Mouse (Mus musculus) ES-Bruce4 (cell line): Measurements from ENCODE around the gene Sfxn1. TPM values are rescaled to one million over a fixed set of nuclear protein-coding genes. Genes with fewer than 3 reads are reported as not detected.

Source experiments
- H3K27ac ChIP-seq: 2 replicates; pipeline ENCODE4 v1.5.1; 2012; ENCODE audit warnings: low read length, inconsistent platforms; ENCODE audit not compliant: insufficient read depth
- H3K27me3 ChIP-seq: 2 replicates; pipeline ENCODE4 v1.6.1; 2012; ENCODE audit warnings: mild to moderate bottlenecking, low read length, inconsistent platforms; ENCODE audit not compliant: control insufficient read depth, poor library complexity, insufficient read depth, severe bottlenecking
- H3K36me3 ChIP-seq: 2 replicates; pipeline ENCODE4 v1.6.1; 2012; ENCODE audit warnings: inconsistent platforms, mild to moderate bottlenecking, low read length, moderate library complexity; ENCODE audit not compliant: control insufficient read depth, poor library complexity, insufficient read depth, severe bottlenecking
- H3K4me1 ChIP-seq: one replicate; pipeline ENCODE4 v1.8.1; 2011; ENCODE audit warnings: low read length; ENCODE audit not compliant: control insufficient read depth, insufficient read depth
- H3K4me3 ChIP-seq: 2 replicates; pipeline ENCODE4 v1.5.1; 2011; ENCODE audit warnings: low read depth, mild to moderate bottlenecking, low read length
- H3K9ac ChIP-seq: 2 replicates; pipeline ENCODE4 v1.6.1; 2012; ENCODE audit warnings: low read depth, mild to moderate bottlenecking, inconsistent platforms; ENCODE audit not compliant: poor library complexity, severe bottlenecking
- H3K9me3 ChIP-seq: replicated peaks from 2 replicates; pipeline ENCODE4 v1.6.1; 2012; ENCODE audit warnings: mild to moderate bottlenecking, low read length, inconsistent platforms; ENCODE audit not compliant: control insufficient read depth, poor library complexity, insufficient read depth, severe bottlenecking
- CTCF ChIP-seq: IDR thresholded peaks from one replicate; pipeline ENCODE4 v1.8.1; 2011; ENCODE audit warnings: low read depth, low read length
- EP300 ChIP-seq: IDR thresholded peaks from 2 replicates; pipeline ENCODE4 v1.6.1; 2011; ENCODE audit warnings: low read depth, low read length; ENCODE audit not compliant: insufficient read depth
- POLR2A ChIP-seq: IDR thresholded peaks from one replicate; pipeline ENCODE4 v1.8.1; 2011; ENCODE audit warnings: low read length; ENCODE audit not compliant: insufficient read depth
- polyA plus RNA-seq: library from polyadenylated mRNA; stranded (reverse); fragments of >200 nt; gene quantifications from 2 replicates; pipeline ENCODE4 v1.2.4, GENCODE M21; 2011; ENCODE audit warnings: low read depth; ENCODE audit not compliant: missing spikeins, insufficient read depth, insufficient read length

Gene Sfxn1
- polyA plus RNA-seq, 1 experiment = 83.0 TPM

- no peak overlapping the region for H3K4me3 ChIP-seq
- H3K27ac ChIP-seq = no peak overlapping the region
- H3K9ac ChIP-seq = no peak overlapping the region
- no peaks in the 10 kb centered on the region for H3K9me3 ChIP-seq
- no peaks in the 10 kb centered on the region for H3K27me3 ChIP-seq
- H3K36me3 ChIP-seq = no peaks in the 10 kb centered on the region; the same call in 1 of the 2 replicates
- no peak for TF ChIP-seq EP300
- TF ChIP-seq POLR2A = no peak
- no peak for TF ChIP-seq CTCF
- no peaks in the 10 kb centered on the region for H3K4me1 ChIP-seq
Measured at GRCm38 (mm10) chr13:54079782-54080759, 8.4 kb downstream of the Sfxn1 start.

GRCm38 (mm10) chr13:54080785-54081184 is 9.1 kb downstream of the Sfxn1 start:
- H3K36me3 ChIP-seq = peaks cover 4% of the 10 kb centered on the region
- TF ChIP-seq EP300 = no peak
- TF ChIP-seq POLR2A = no peak
- TF ChIP-seq CTCF = no peak
- H3K4me1 ChIP-seq = no peaks in the 10 kb centered on the region
- no peak overlapping the region for H3K27ac ChIP-seq
- no peaks in the 10 kb centered on the region for H3K9me3 ChIP-seq
- H3K9ac ChIP-seq = no peak overlapping the region
- no peaks in the 10 kb centered on the region for H3K27me3 ChIP-seq
- H3K4me3 ChIP-seq = no peak overlapping the region

- H3K27me3 ChIP-seq = no peaks in the 10 kb centered on the region
- TF ChIP-seq POLR2A (no peak), EP300 (no peak)
Measured at GRCm38 (mm10) chr13:54082946-54083345, 11.3 kb downstream of the Sfxn1 start.

GRCm38 (mm10) chr13:54084178-54084577 is 12.5 kb downstream of the Sfxn1 start:
- H3K27ac ChIP-seq = no peak overlapping the region

More at GRCm38 (mm10) chr13:54082946-54083345, 11.3 kb downstream of the Sfxn1 start:
- no peak overlapping the region for H3K4me3 ChIP-seq
- no peak overlapping the region for H3K9ac ChIP-seq
- H3K9me3 ChIP-seq = no peaks in the 10 kb centered on the region
- no peaks in the 10 kb centered on the region for H3K4me1 ChIP-seq
- H3K27ac ChIP-seq = no peak overlapping the region
- H3K36me3 ChIP-seq = peaks cover 23% of the 10 kb centered on the region

GRCm38 (mm10) chr13:54084826-54085225 is 13.2 kb downstream of the Sfxn1 start:
- Histone ChIP-seq H3K4me3 (no peak overlapping the region), H3K4me1 (no peaks in the 10 kb centered on the region), H3K36me3 (peaks cover 37% of the 10 kb centered on the region), H3K9me3 (no peaks in the 10 kb centered on the region), H3K27ac (no peak overlapping the region), H3K27me3 (no peaks in the 10 kb centered on the region), H3K9ac (no peak overlapping the region)
- TF ChIP-seq POLR2A (no peak), CTCF (no peak), EP300 (no peak)

More at GRCm38 (mm10) chr13:54084178-54084577, 12.5 kb downstream of the Sfxn1 start:
- H3K4me3 ChIP-seq = no peak overlapping the region
- no peaks in the 10 kb centered on the region for H3K4me1 ChIP-seq
- no peaks in the 10 kb centered on the region for H3K9me3 ChIP-seq
- peaks cover 31% of the 10 kb centered on the region for H3K36me3 ChIP-seq
- no peaks in the 10 kb centered on the region for H3K27me3 ChIP-seq
- no peak overlapping the region for H3K9ac ChIP-seq
- no peak for TF ChIP-seq CTCF
- no peak for TF ChIP-seq POLR2A
- TF ChIP-seq EP300 = no peak

- no peaks in the 10 kb centered on the region for H3K9me3 ChIP-seq
- no peaks in the 10 kb centered on the region for H3K4me1 ChIP-seq
- no peak for TF ChIP-seq EP300
- TF ChIP-seq POLR2A = no peak
- no peak for TF ChIP-seq CTCF
- no peak overlapping the region for H3K27ac ChIP-seq
- H3K4me3 ChIP-seq = no peak overlapping the region
- no peaks in the 10 kb centered on the region for H3K27me3 ChIP-seq
- no peak overlapping the region for H3K9ac ChIP-seq
- H3K36me3 ChIP-seq = peaks cover 37% of the 10 kb centered on the region
Measured at GRCm38 (mm10) chr13:54085266-54085665, 13.6 kb downstream of the Sfxn1 start.
